Mouse (Mus musculus): ENCODE data around the gene Olah. TPM values are rescaled to one million over a fixed set of nuclear protein-coding genes. Genes with fewer than 3 reads are reported as not detected.
"Not testable (repeated sequence)": the region's sequence is repeated elsewhere in the genome, so short reads cannot be mapped to it uniquely, and the experiment has no call there.

Olah gene
- polyA plus RNA-seq (2017; shearing (Covaris generic)): not detected

GRCm38 (mm10) chr2:3397110-3397509 lies at the start of gene Olah:
TSS of gene Olah (minus strand) at chr2:3397210.
- ATAC-seq: not testable (repeated sequence)

- ATAC-seq: no peak
These were observed 49.0 kb upstream of the Olah start for GRCm38 (mm10) chr2:3445984-3446383.

GRCm38 (mm10) chr2:3444206-3444605 lies 47.2 kb upstream of the Olah start:
- ATAC-seq: no peak

GRCm38 (mm10) chr2:3437956-3438355 lies 40.9 kb upstream of the Olah start:
- ATAC-seq: no peak

GRCm38 (mm10) chr2:3435369-3436061 lies 38.5 kb upstream of the Olah start:
- ATAC-seq: no peak

- no peak for ATAC-seq
These were observed 33.9 kb upstream of the Olah start for GRCm38 (mm10) chr2:3430956-3431355.

- ATAC-seq: no peak
These were observed 27.5 kb upstream of the Olah start for GRCm38 (mm10) chr2:3424579-3424910.

GRCm38 (mm10) chr2:3423841-3424578 lies 27.0 kb upstream of the Olah start, which contains the start of gene Dclre1c:
TSS of gene Dclre1c (plus strand) at chr2:3424131.
- peak; percentile 93 for ATAC-seq

- no peak for ATAC-seq
These were observed 25.5 kb upstream of the Olah start, which contains the start of gene Meig1 for GRCm38 (mm10) chr2:3422548-3422947. TSS of gene Meig1 (minus strand) at chr2:3422648.

- no peak for ATAC-seq
These were observed 23.1 kb upstream of the Olah start for GRCm38 (mm10) chr2:3420157-3420556.

GRCm38 (mm10) chr2:3418883-3419431 lies 21.9 kb upstream of the Olah start:
- ATAC-seq: peak; percentile 78

- no peak for ATAC-seq
These were observed 18.7 kb upstream of the Olah start for GRCm38 (mm10) chr2:3415676-3416075.

- no peak for ATAC-seq
These were observed 17.2 kb upstream of the Olah start for GRCm38 (mm10) chr2:3414241-3414640.

- no peak for ATAC-seq
These were observed 10.7 kb upstream of the Olah start for GRCm38 (mm10) chr2:3407756-3408155.

GRCm38 (mm10) chr2:3405981-3406380 lies 9.0 kb upstream of the Olah start:
- ATAC-seq: no peak

GRCm38 (mm10) chr2:3391945-3392344 lies 5.1 kb downstream of the Olah start:
- no peak for ATAC-seq

GRCm38 (mm10) chr2:3387105-3387860 lies 9.7 kb downstream of the Olah start:
- ATAC-seq: no peak

GRCm38 (mm10) chr2:3365127-3365526 lies 31.9 kb downstream of the Olah start:
- no peak for ATAC-seq

GRCm38 (mm10) chr2:3361067-3361466 lies 35.9 kb downstream of the Olah start:
- ATAC-seq: no peak

GRCm38 (mm10) chr2:3357887-3358286 lies 39.1 kb downstream of the Olah start:
- no peak for ATAC-seq

GRCm38 (mm10) chr2:3356311-3356710 lies 40.7 kb downstream of the Olah start:
- no peak for ATAC-seq

- ATAC-seq: no peak
These were observed 41.2 kb downstream of the Olah start for GRCm38 (mm10) chr2:3355793-3356192.

GRCm38 (mm10) chr2:3353160-3353559 lies 43.9 kb downstream of the Olah start:
- ATAC-seq: no peak

Measured in inflammation-experienced regulatory T-cells, adult 6 months (primary cell).